11 mouse cellular contexts compared by ENCODE assay signal in genomic region chr12:8216392-8217280, GRCm38 (mm10). TPM values are rescaled to one million over a fixed set of nuclear protein-coding genes. Genes with fewer than 3 reads are reported as not detected.
DNase-seq lines count a peak whose midpoint lies in the region; ATAC-seq lines count a peak whose summit lies in the region.
"Had no signal": no experiment of that assay in that cellular context is flagged by ENCODE, and none has a peak within 500 bp of the region (broad histone marks: within the 10 kb centered on the region; RNA-seq: fewer than 3 reads in every experiment).

No protein-coding gene starts in this region.

- H3K27me3 ChIP-seq in heart, embryonic 16.5 days (ENCODE audit: control insufficient read depth, insufficient read depth, low read length) = no peaks in the 10 kb centered on the region
- H3K27me3 ChIP-seq: limb, embryonic 12.5 days; megakaryocyte, embryonic 14.5 days had no signal

- H3K4me1 ChIP-seq in heart, embryonic 16.5 days (ENCODE audit: control insufficient read depth, insufficient read depth, low read length) = peaks cover 6% of the 10 kb centered on the region; the same call in 1 of the 2 replicates
- H3K4me1 ChIP-seq: limb, embryonic 12.5 days had no signal

- H3K9ac ChIP-seq in heart, embryonic 16.5 days (ENCODE audit: low read length) = peak overlapping the region; percentile 13; the same call in 1 of the 2 replicates
- H3K9ac ChIP-seq: limb, embryonic 12.5 days had no signal

- H3K36me3 ChIP-seq in heart, embryonic 16.5 days (ENCODE audit: control insufficient read depth, insufficient read depth) = peaks cover 12% of the 10 kb centered on the region; the same call in 1 of the 2 replicates

- H3K4me2 ChIP-seq in heart, embryonic 16.5 days (ENCODE audit: low read depth, low read length) = peak overlapping the region; percentile 14; the same call in 1 of the 2 replicates
- H3K4me2 ChIP-seq: heart, embryonic 11.5 days; limb, embryonic 12.5 days had no signal

- no peak for DNase-seq in heart, postnatal 36 days
- DNase-seq in adipocyte (ENCODE audit: low spot score) = peak; percentile 41
- peak; percentile 92 for DNase-seq in fat pad, adult 2 months (ENCODE audit: extremely low read depth, low read depth, low spot score)
- peak; percentile 21 to 28 for DNase-seq in kidney, postnatal 36 days
- no peak for DNase-seq in spleen, postnatal 4 days (ENCODE audit: low spot score in 2 of 2)
- DNase-seq: embryo, embryonic 11 days had no signal

- ATAC-seq in heart, embryonic 16.5 days (replicated peaks; ENCODE audit: extremely low read depth, insufficient read depth, low FRiP score) = no peak
- no peak for ATAC-seq in erythroid progenitor cell, adult 5-6 weeks (replicated peaks; ENCODE audit: low FRiP score, poor library complexity, severe bottlenecking)

- H3K9me3 ChIP-seq in heart, embryonic 16.5 days (replicated peaks; ENCODE audit: control insufficient read depth, low read length) = no peaks in the 10 kb centered on the region
- H3K9me3 ChIP-seq: megakaryocyte, embryonic 14.5 days had no signal

- H3K27ac ChIP-seq in heart, embryonic 16.5 days (ENCODE audit: low read length) = no peak overlapping the region
- H3K27ac ChIP-seq: limb, embryonic 12.5 days had no signal

- H3K4me3 ChIP-seq in heart, embryonic 16.5 days (ENCODE audit: low read length) = no peak overlapping the region
- H3K4me3 ChIP-seq: limb, embryonic 12.5 days; megakaryocyte, embryonic 14.5 days had no signal

- 64% methylated on average over 15 of the region's 15 CpGs for WGBS in heart, embryonic 16.5 days

- intact Hi-C loops in heart, postnatal 36 days (cut with DNase I) = loop anchor here (5.0 kb wide), 1 partner anchor 86 kb away; the partner anchor contains the start of gene Gdf7

RNA-seq across cellular contexts. Expression of gene Ldah, which starts 8.7 kb away (rescaled TPM):
- 36.5 and 43.0 TPM in 2 replicates for polyA plus RNA-seq in heart, embryonic 16.5 days (2015; fragmentation: Nextera tagmentation; extraction: Ambion mirVana)
- 10 to 100 TPM; 26.6 to 28.5 TPM for total RNA-seq in heart, postnatal 36 days (2021)
- 15.1 and 27.7 TPM in 2 replicates for total RNA-seq in erythroid progenitor cell, adult 5-6 weeks (2015; ENCODE audit: low replicate concordance)
- 4.6 and 8.5 TPM in 2 replicates for total RNA-seq in erythroid progenitor cell, adult 5-6 weeks (2017; ENCODE audit: low replicate concordance)

Comparison
In these comparisons a context has a peak if more than half of its experiments do, and no peak if none do; other contexts are left out.
1. DNase-seq: peak in adipocyte (single experiment), fat pad, adult 2 months (single experiment) and kidney, postnatal 36 days (2 of 2); none in heart, postnatal 36 days (0 of 2) and spleen, postnatal 4 days (0 of 2).